Mouse (Mus musculus) lung, postnatal 25 days (tissue): ENCODE measurements around the gene Olfr96.
A peak's percentile ranks its signal among the peaks of the same experiment; 100 is the strongest.

Experiments
- DNase-seq: peaks from one replicate; pipeline ENCODE4 v3.0.0; 2022; ENCODE audit warnings: low spot score

The Olfr96 gene

GRCm38 (mm10) chr17:37270702-37271092, 50.8 kb downstream of the Olfr96 start:
- DNase-seq: peak; percentile 80

DNA sequence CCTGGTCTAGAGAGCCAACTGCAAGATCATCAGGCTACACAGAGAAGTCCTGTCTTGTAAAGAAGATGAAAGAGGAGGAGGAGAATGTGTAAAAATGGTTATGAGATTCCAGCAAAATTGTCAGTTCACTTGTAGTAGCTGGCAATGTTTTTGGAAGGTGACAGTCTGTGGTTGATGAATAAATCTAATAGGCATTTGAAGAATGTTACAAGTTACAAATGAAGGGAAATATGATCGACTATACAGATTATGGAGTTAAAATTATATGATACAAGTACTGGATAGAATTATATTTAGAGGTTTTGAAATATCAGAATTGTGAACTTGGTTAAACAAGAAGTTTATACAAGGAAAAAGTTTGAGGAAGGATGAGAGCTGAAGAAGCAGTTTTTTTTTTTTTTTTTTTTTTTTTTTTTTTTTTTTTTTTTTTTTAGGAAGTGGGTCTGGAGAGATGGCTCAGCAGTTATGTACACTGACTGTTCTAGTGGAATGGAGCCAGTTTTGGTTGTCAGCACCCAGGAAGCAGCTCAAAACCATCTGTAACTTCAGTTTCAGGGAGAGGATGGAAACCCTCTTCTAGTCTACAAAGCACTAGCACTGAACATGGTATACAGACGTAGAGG, 55.8 kb downstream of the Olfr96 start:
- DNase-seq: no peak
